Mouse (Mus musculus) liver, adult 2 months (tissue): ENCODE measurements at regions not wholly inside any gene's neighbourhood (a gene's known extent, or its start where the extent isn't known, plus 50 kb on each side); places are given as distances from the start of the nearest gene placed in this dataset.

Experiments
- CTCF ChIP-seq: fragments of 200-500 bp; IDR thresholded peaks from 2 replicates; pipeline ENCODE4 v1.5.1; 2011; ENCODE audit warnings: low read depth, low read length, control low read depth
- POLR2A ChIP-seq: fragments of 200-500 bp; IDR thresholded peaks from 2 replicates; pipeline ENCODE4 v1.6.1; 2011; ENCODE audit warnings: low read length, control low read depth; ENCODE audit not compliant: insufficient read depth; ENCODE audit errors: extremely low read depth

- TF ChIP-seq CTCF (no peak), POLR2A (no peak)
Measured at GRCm38 (mm10) chr3:123977168-123977567, 286.5 kb upstream of the Ndst3 start.
